ENCODE assay signal across 19 mouse cellular contexts in the genomic region with DNA sequence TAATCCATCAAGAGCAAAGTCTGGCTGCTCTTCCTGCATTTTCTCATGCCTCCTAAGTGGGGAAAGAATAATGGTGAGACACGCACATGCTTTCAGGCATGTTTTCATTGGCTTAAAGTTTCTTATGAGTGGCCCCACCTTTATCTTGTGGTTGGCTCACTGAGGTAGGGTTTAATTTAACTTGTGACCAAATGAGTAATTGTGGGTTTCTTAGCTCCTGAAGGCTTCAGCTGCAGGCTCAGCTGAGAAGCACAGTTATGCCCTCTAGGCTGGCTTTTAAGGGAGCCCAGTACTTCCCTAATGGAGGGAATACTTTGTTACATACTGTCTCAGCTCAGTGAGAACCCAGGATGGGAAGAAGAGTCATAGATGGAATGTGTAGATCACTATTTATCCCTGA.
"Had no signal": no experiment of that assay in that cellular context is flagged by ENCODE, and none has a peak within 500 bp of the region (broad histone marks: within the 10 kb centered on the region; RNA-seq: fewer than 3 reads in every experiment).

No protein-coding gene starts in this region.

- H3K36me3 ChIP-seq: lung, embryonic 15.5 days; midbrain, embryonic 10.5 days; midbrain, embryonic 12.5 days; neural tube, embryonic 13.5 days; neural tube, embryonic 15.5 days had no signal

- H3K4me1 ChIP-seq: lung, embryonic 15.5 days; midbrain, embryonic 10.5 days; midbrain, embryonic 12.5 days; neural tube, embryonic 13.5 days; neural tube, embryonic 15.5 days had no signal

- DNase-seq: liver, postnatal 0 days; lung, adult 2 months; lung, postnatal 14 days; lung, postnatal 4 days; midbrain, embryonic 14.5 days; retina, postnatal 1 day; right cerebral cortex, adult 18-20 months; right cerebral cortex, postnatal 25 days; right cerebral cortex, postnatal 4 days; spleen, adult 18-20 months; thymus, adult 18-20 months; thymus, postnatal 14 days; thymus, postnatal 36 days had no signal

- H3K27me3 ChIP-seq: lung, embryonic 15.5 days; midbrain, embryonic 12.5 days; neural tube, embryonic 13.5 days; neural tube, embryonic 15.5 days had no signal

- H3K9me3 ChIP-seq: lung, embryonic 15.5 days; midbrain, embryonic 10.5 days; midbrain, embryonic 12.5 days; neural tube, embryonic 13.5 days; neural tube, embryonic 15.5 days had no signal

- H3K4me3 ChIP-seq: lung, embryonic 15.5 days; midbrain, embryonic 10.5 days; midbrain, embryonic 12.5 days; myocyte; neural tube, embryonic 13.5 days; neural tube, embryonic 15.5 days had no signal

- H3K27ac ChIP-seq: lung, embryonic 15.5 days; midbrain, embryonic 10.5 days; midbrain, embryonic 12.5 days; neural tube, embryonic 13.5 days; neural tube, embryonic 15.5 days had no signal
